Mouse (Mus musculus) heart, postnatal 0 days (tissue): ENCODE results near the gene Ano6.

Experiments used
- CTCF ChIP-seq: IDR thresholded peaks from 2 replicates; pipeline ENCODE4 v1.5.1; 2016; ENCODE audit warnings: antibody characterized with exemption, control low read depth, low read depth
- EP300 ChIP-seq: IDR thresholded peaks from 2 replicates; pipeline ENCODE4 v1.6.1; 2016; ENCODE audit warnings: antibody characterized with exemption, low read depth

DNA sequence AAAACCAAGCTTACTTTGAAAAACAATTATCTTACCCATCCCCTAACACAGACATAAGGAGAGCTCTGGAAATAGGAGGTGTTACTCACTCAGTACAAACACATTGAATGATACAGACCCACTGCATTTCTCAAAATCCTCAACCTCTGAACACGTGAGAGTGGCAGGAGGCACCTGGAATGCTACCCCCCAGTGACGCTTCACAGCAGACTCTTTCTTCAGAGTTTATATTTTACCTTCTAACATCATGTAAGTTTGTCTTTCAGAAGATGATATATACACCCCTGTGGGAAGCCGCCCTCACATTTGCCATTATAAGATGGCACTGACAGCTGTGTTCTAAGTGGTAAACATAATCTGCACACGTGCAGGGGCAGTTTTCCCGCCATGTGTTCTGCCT, 37.6 kb upstream of the Ano6 start:
- no peak for TF ChIP-seq CTCF
- TF ChIP-seq EP300 = no peak
